Mouse (Mus musculus): Measurements from ENCODE around the gene Mthfsd. TPM values are rescaled to one million over a fixed set of nuclear protein-coding genes. Genes with fewer than 3 reads are reported as not detected.

The Mthfsd gene
- polyA plus RNA-seq, 1 experiment from 2014 or later, result 46.1 TPM

DNA sequence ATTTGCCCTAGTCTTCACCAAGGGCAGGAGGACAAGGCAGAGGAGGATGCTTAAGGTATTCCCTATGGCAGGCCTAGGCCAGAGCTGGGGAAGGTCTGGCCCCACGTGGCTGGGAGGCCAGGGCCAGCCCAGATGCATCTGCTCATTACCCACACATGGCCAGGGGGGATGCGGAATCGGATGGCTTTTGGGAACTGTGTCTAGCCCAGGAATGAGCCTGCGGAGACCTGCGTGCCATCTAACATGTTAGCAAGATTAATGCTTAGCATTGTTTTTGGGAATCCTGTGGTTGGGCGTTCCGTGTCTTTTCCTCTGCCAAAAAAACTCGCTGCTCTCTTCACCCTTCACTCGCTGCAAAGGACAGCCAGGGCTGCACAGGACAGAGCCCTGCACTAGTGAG, 50.1 kb downstream of the Mthfsd start:
- Histone ChIP-seq H3K27me3 (replicated peaks; ENCODE audit: control insufficient read depth, insufficient read depth, low read length) (peaks cover 2% of the 10 kb centered on the region; the same call in 1 of the 2 replicates), H3K4me3 (ENCODE audit: low read depth, low read length) (no peak overlapping the region), H3K4me2 (ENCODE audit: low read depth, low read length) (no peak overlapping the region), H3K9me3 (ENCODE audit: control insufficient read depth, low read length) (no peaks in the 10 kb centered on the region), H3K27ac (replicated peaks; ENCODE audit: low read depth, low read length) (no peak overlapping the region), H3K36me3 (ENCODE audit: control insufficient read depth, insufficient read depth, low read length) (no peaks in the 10 kb centered on the region), H3K4me1 (ENCODE audit: control insufficient read depth, insufficient read depth, low read length) (0 out of 2 replicates have a peak, but pooled peaks cover 10% of the 10 kb centered on the region), H3K9ac (ENCODE audit: low read depth, low read length) (no peak overlapping the region)
- WGBS, result 42% methylated on average over 9 of the region's 9 CpGs
- DNase-seq (ENCODE audit: low spot score), result no peak
- no peak for ATAC-seq (ENCODE audit: low read depth)

DNA sequence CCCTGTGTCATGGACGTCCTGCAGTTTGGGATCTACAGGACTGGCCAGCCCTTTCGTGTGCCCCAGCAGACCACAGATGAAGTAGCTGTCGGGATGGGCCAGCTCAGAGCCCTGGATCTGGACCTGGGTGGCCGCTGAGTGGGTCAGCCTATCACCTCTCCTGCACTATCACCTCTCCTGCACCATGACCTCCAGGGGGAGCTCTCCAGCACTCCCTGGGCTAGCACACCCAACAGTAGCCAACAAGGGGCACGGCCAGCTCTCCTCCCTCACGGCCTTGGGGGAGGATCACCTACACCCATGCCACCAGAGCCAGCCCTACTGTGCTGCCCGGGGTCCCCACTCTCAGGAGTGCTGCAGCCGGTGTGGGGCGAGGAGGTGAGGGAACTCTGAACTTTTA, 60.8 kb downstream of the Mthfsd start:
- Histone ChIP-seq H3K4me2 (ENCODE audit: low read depth, low read length) (no peak overlapping the region), H3K27me3 (replicated peaks; ENCODE audit: control insufficient read depth, insufficient read depth, low read length) (no peaks in the 10 kb centered on the region), H3K9me3 (ENCODE audit: control insufficient read depth, low read length) (peaks cover 6% of the 10 kb centered on the region; the same call in 1 of the 2 replicates), H3K9ac (ENCODE audit: low read depth, low read length) (no peak overlapping the region), H3K4me3 (ENCODE audit: low read depth, low read length) (no peak overlapping the region), H3K4me1 (ENCODE audit: control insufficient read depth, insufficient read depth, low read length) (no peaks in the 10 kb centered on the region), H3K27ac (replicated peaks; ENCODE audit: low read depth, low read length) (no peak overlapping the region), H3K36me3 (ENCODE audit: control insufficient read depth, insufficient read depth, low read length) (no peaks in the 10 kb centered on the region)
- no peak for DNase-seq (ENCODE audit: low spot score)
- WGBS, result 67% methylated on average over 9 of the region's 9 CpGs
- ATAC-seq (ENCODE audit: low read depth), result no peak

DNA sequence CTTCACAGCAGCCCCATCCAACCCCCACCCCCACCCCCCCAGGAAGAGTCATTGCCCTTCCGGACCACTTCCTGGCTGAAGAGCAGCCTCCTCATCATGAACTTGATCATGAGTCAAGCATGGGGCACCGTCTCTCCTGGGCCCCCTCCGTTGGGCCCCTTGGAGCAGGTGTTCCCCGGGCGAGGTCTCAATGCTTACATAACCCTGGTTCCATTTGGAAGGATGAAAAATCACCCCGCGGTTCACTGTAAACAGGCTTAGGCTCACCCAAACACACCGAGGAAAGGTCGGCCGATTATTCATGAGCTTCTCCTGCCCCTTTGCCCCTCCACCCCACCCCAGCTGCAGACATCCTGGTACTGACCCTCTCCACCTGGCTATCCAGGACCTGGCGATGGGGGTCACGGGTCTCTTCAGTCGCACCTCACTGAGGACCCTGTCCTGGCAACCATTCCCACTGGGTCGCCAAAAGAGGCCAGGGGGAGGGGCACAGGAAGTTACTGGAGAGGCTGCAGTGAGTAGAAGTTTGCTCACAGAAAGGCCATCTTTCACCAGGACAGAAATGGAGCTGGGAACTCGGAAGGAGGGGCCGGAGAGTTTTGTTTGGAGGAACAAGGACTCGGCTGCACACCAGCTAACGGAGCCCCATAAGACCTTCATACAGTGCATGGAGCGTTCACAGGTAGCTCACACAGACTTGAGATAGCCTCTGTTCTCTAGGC, 64.3 kb downstream of the Mthfsd start:
- no peaks in the 10 kb centered on the region for H3K4me1 ChIP-seq (ENCODE audit: control insufficient read depth, insufficient read depth, low read length)
- H3K4me2 ChIP-seq (ENCODE audit: low read depth, low read length), result no peak overlapping the region
- DNase-seq (ENCODE audit: low spot score), result no peak
- peaks cover 6% of the 10 kb centered on the region; the same call in 1 of the 2 replicates for H3K9me3 ChIP-seq (ENCODE audit: control insufficient read depth, low read length)
- no peak overlapping the region for H3K27ac ChIP-seq (replicated peaks; ENCODE audit: low read depth, low read length)
- no peaks in the 10 kb centered on the region for H3K36me3 ChIP-seq (ENCODE audit: control insufficient read depth, insufficient read depth, low read length)
- 59% methylated on average over 19 of the region's 19 CpGs for WGBS
- no peak overlapping the region for H3K4me3 ChIP-seq (ENCODE audit: low read depth, low read length)
- no peaks in the 10 kb centered on the region for H3K27me3 ChIP-seq (replicated peaks; ENCODE audit: control insufficient read depth, insufficient read depth, low read length)
- no peak for ATAC-seq (ENCODE audit: low read depth)
- no peak overlapping the region for H3K9ac ChIP-seq (ENCODE audit: low read depth, low read length)

Small RNAs within 50 kb of the gene (microRNA-seq; reads per million reads assigned to microRNA genes)
- gene Gm27530 (ENCODE audit: borderline number of aligned reads), result not detected

Other genes starting within 250 kb of the Mthfsd start
- 7.0 and 7.6 TPM in 2 replicates for gene Foxf1, start 24.0 kb downstream of the Mthfsd start, polyA plus RNA-seq (2014; fragmentation: Nextera tagmentation; extraction: Ambion mirVana)
- 7.4 and 9.4 TPM in 2 replicates for gene Foxc2, start 7.8 kb upstream of the Mthfsd start, polyA plus RNA-seq (2014; fragmentation: Nextera tagmentation; extraction: Ambion mirVana)
- 0.32 and 0.96 TPM in 2 replicates for gene Foxl1, start 19.5 kb upstream of the Mthfsd start, polyA plus RNA-seq (2014; fragmentation: Nextera tagmentation; extraction: Ambion mirVana)